Mouse (Mus musculus): Measurements from ENCODE around the gene Ptx4.

GRCm38 (mm10) chr17:25130060-25130459, 9.5 kb downstream of the Ptx4 start:
- TF ChIP-seq CTCF (IDR thresholded peaks at IDR 0.05; ENCODE audit: extremely low read depth, insufficient read depth, low read length), result no peak
- no peak for TF ChIP-seq POLR2A (IDR thresholded peaks at IDR 0.05; ENCODE audit: extremely low read depth, insufficient read depth, low read length)
